Mouse (Mus musculus): Measurements from ENCODE around the gene Zfp839. TPM values are rescaled to one million over a fixed set of nuclear protein-coding genes. Genes with fewer than 3 reads are reported as not detected.

Gene Zfp839
- 8.5 and 10.1 TPM in 2 replicates for polyA plus RNA-seq (2012; rRNA removed)

GRCm38 (mm10) chr12:110850010-110850928 is at the start of gene Zfp839:
Zfp839 (plus strand) TSS chr12:110850253.
- peak; percentile 85 for DNase-seq (ENCODE audit: low spot score)

GRCm38 (mm10) chr12:110801876-110802464 is 48.1 kb upstream of the Zfp839 start:
- DNase-seq (ENCODE audit: low spot score), result no peak

- DNase-seq (ENCODE audit: low spot score), result no peak
These were observed 47.3 kb upstream of the Zfp839 start for GRCm38 (mm10) chr12:110802674-110803297.

GRCm38 (mm10) chr12:110804261-110804660 is 45.8 kb upstream of the Zfp839 start:
- DNase-seq (ENCODE audit: low spot score), result no peak

DNA sequence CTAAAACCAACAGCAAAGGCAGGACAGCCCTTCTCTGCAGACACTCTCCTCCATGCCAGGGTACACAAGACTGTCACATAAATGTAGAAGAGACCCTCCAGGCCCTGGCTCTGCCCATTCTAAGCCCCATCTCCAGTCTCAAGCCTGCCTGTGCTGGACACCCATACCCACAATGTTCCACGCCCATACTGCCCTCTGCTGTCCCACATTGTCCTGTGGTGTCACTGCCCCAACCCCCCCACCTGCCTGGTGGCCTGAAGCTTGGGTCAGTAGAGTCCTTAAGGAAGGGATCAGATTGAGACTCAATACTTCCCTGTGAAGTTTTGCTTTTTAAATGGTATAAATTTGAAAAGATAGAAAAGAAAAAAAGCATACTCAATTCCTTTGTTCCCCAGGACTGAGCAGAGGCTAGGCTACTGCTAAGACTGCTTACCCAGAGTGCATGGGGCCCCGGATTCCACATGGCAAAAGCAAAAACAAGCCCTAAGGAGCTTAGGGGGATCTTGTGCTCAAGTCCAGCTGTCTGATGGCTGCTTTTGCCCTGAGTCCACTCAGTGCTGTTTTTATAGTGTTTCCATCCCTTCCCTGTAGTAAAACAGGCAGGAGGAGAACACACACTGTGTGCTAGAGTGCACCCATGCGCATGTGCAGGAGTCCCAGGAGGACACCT is 43.6 kb upstream of the Zfp839 start:
- no peak for DNase-seq (ENCODE audit: low spot score)

- DNase-seq (ENCODE audit: low spot score), result no peak
These were observed 41.6 kb upstream of the Zfp839 start for GRCm38 (mm10) chr12:110808430-110808829.

DNA sequence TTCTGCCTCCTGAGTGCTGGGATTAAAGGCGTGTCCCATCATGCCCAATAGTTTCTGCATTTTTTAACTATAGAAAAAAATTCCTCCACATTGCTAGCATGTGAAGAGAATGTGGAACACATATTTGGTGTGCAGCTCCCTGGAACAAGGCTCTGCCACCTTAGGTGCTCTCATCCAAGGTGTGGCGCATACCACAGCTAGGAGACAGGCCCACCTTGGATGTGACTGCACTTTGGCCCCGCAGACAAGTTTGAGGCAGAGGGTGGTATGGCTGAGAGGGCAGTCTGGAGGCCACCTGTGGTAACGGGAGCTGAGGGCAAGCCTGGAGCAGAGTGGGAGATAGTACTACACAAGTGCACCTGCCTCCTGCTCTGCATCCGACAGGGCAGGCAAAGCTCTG is 41.2 kb upstream of the Zfp839 start:
- DNase-seq (ENCODE audit: low spot score), result no peak

GRCm38 (mm10) chr12:110813132-110813531 is 36.9 kb upstream of the Zfp839 start:
- DNase-seq (ENCODE audit: low spot score), result no peak

- DNase-seq (ENCODE audit: low spot score), result no peak
These were observed 36.4 kb upstream of the Zfp839 start for GRCm38 (mm10) chr12:110813624-110814023.

DNA sequence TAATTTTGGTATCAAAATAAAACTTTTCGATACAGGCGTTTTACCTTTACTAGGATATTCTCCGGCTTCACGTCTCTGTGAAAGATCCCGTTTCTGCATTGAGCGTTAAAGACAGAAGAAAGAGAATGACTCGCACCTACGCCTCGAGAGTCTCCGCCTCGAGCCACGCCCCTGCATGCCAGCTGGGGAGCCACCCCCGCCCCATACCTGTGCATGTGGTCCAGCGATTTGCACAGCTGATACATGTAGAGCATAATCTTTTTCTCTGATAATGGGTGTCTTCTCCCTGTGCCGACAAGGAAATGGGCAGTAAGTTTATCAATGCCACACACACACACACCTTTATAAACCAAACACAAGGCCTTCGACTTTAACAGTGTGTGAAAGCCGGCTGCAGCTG is 35.1 kb upstream of the Zfp839 start:
- DNase-seq (ENCODE audit: low spot score), result no peak

DNA sequence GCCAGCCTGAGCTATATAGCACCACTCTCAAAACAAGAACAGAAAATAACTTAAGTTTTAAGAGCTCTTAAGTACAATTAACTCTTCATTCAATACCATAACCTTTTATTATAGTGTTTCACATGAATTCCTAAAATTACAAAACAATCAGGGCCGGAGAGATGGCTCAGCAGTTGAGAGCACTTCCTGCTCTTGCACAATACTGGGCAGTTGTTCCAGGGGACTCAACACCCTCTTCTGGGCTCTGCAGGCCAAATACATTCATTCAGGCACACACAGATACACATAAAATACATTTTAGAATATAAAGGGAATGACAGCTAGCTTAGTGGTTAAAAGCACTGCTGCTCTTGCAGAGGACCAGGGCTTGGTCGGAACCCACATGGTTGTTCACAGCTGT is 33.2 kb upstream of the Zfp839 start:
- no peak for DNase-seq (ENCODE audit: low spot score)

DNA sequence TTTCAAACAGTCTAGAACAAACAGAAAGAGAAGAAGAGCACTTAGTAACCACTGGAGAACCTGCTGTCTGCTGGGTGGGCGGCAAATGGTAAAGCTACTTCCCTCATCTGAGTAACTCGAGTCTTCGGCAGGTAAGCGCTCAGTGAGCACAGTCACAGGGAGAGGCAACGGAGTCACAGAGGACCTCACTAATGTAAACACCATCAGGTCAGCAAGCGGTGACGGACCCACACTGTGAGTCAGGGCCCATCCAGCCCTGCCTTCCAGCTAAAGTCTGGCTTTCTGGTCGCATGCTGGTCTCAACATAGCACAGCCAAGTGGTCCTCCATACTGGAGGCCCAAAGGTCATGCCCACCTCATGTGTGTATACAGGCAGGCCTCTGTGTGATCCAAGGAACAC is 30.7 kb upstream of the Zfp839 start:
- no peak for DNase-seq (ENCODE audit: low spot score)

- no peak for DNase-seq (ENCODE audit: low spot score)
These were observed 28.3 kb upstream of the Zfp839 start for GRCm38 (mm10) chr12:110821787-110822186.

GRCm38 (mm10) chr12:110822366-110822765 is 27.7 kb upstream of the Zfp839 start:
- no peak for DNase-seq (ENCODE audit: low spot score)

- DNase-seq (ENCODE audit: low spot score), result no peak
These were observed 21.1 kb upstream of the Zfp839 start for GRCm38 (mm10) chr12:110828908-110829307.

DNA sequence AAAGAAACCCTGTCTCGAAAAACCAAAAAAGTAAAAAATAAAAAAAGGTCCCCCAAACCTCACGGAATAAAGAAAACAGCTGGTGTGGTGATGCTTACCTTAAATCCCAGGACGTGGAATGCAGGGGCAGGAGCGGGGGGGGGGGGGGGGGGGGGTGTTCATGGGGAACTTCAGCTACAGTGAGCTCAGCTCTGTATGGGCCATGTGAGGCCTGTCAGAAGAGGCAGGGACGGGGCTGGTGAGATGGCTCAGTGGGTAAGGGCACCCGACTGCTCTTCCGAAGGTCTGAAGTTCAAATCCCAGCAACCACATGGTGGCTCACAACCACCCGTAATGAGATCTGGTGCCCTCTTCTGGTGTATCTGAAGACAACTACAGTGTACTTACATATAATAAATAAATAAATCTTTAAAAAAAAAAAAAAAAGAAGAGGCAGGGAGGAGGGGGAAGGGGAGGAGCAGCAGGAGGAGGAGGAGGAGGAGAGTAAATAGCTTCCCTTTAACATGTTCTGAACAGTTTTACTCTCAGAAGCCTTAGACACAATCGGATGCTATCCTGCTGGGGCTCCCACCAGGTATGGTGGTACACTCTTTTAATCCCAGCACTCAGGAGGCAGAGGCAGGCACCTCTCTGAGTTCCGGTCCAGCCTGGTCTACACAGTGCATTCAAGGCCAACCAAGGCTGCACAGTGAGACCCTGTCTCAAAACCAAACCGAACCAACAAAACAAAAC is 19.6 kb upstream of the Zfp839 start:
- DNase-seq (ENCODE audit: low spot score), result no peak

- no peak for DNase-seq (ENCODE audit: low spot score)
These were observed 14.9 kb upstream of the Zfp839 start for GRCm38 (mm10) chr12:110835182-110835581.

- no peak for DNase-seq (ENCODE audit: low spot score)
These were observed 13.3 kb upstream of the Zfp839 start for GRCm38 (mm10) chr12:110836729-110837128.

- no peak for DNase-seq (ENCODE audit: low spot score)
These were observed 12.7 kb upstream of the Zfp839 start for GRCm38 (mm10) chr12:110837192-110837841.

DNA sequence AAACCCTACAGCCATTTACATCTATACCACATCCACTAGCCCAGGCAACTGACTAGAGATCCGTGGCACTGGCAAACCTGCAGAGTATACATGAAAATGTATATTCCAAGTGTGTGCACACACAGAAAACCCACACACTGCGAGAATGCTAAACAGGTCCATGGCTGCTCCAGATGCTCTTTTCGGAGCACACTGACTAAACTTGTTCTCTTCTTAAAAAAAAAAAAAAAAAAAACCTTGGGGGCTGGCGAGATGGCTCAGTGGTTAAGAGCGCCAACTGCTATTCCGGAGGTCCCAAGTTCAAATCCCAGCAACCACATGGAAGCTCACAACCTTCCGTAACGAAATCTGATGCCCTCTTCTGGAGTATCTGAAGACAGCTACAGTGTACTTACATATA is 12.2 kb upstream of the Zfp839 start:
- DNase-seq (ENCODE audit: low spot score), result no peak

All from urinary bladder, adult 2 months (tissue).